Mouse (Mus musculus) hindlimb bud, embryonic 11.5 days (tissue): ENCODE measurements at regions not wholly inside any gene's neighbourhood (a gene's known extent, or its start where the extent isn't known, plus 50 kb on each side); places are given as distances from the start of the nearest gene placed in this dataset.

Source experiments
- DNase-seq: peaks from one replicate; pipeline ENCODE4 v3.0.0-alpha.2; 2012; ENCODE audit warnings: low read depth, low spot score; ENCODE audit errors: extremely low spot score

DNA sequence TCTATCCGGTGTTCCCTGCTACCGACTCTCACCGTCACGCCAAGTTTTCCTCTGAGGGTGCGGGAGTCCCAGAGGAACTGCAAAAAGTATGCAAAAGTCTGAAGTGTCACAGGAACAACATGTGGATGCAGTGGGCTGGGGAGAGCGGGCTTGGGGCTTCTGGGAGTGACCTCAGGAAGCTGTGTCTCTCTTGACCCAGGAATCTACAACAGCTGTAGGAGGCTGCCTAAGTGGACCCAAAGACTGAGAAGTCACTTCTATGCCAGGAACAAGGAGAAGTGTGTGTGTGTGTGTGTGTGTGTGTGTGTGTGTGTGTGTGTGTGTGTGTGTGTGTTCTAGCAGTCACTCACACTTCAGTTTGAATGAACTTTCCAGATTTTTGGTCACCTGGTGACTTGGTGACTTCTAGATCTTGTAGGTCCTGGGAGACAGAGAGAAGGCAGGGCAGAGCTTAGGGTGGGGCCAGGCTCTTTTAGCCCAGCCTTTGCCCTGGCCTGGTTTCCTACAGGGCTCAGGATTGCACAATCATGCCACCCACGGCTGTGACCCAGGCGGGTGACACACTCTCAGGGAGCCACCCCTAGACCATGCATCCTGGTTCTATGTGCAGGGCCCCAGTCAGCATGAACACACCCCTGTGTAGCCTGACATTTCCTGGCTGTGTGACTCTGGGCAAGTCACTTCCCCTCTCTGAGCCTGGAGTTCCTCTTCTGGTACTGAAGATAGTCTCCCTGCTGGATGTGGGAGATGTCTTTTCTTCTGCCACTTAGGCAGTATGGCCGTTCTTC, 70.2 kb upstream of the Tmem189 start:
- no peak for DNase-seq

DNA sequence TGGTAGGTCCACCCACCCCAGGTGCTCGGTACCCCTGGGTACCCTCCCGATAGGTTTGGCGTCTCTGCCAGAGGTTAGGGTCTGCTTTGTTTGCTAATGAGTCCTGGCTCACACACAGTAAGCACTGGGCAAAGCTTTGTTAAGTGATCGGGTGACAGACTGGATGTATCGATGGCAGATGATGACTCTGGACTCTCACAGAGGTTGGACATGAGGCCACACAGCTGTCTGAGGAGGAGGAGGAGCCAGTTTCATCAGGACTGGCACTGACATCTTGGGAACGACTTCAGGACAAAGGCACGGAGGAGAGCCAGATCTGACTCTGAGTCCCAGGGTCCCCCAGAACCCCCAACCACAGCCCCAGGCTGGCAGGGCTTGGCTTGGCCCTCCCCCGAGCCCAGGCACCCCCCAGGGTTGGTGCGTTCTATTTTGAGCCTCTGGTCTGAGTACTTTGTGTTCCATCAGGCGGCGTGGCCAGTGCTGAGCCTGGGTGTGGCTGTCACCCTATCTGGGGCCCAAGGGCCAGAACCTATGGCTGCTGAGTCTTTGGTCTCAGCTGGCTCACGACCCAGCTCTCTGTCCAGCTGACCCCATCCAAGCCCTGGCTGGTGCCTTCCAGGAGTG, 67.6 kb upstream of the Tmem189 start:
- DNase-seq: no peak

DNA sequence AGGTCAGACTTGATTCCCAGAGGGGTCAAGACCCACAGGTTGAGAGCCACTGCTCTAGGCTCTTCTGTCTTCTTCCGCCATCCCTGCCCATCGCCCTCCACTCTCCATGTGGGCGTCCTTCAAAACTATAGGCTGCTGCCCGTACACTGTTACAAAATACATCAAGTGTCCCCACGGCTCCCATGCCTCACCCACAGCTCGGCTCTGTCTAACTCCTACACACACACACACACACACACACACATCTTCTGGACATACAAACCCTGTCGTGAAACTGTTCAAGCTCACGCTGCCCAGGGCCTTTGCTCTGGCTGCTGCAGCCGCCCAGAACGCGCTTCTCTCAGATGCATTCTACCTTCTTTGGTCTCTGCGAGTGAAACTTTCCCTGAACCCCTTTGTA, 67.1 kb upstream of the Tmem189 start:
- no peak for DNase-seq

DNA sequence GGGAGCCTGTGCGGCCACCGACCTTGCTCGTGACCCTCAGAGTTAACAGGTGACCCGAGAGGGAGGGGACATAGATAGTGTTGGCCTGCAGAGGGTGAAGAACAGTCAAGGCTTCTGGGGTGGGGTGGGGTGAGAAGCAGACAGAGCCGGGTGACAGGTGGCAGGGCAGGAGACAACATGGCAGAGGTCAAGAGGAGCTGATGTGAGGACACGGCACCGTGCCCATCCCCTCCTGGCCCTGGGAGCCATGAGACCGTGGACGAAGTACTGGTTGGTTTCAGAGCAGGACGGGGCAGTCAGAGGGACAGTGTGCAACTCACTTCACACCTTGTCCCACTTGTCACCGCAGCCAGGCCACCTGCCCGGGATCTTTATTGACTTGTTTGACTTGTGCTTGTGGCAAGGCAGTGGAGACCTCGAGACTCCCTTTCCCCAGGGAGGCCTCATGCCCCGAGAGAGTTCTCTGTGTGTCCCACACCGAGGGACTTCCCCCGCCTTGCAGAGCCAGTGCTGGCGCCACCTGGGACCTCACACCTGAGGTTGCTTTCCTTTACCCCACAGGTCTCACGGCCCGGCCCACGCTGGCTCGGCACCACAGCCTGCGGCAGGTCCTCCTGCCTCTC, 65.4 kb upstream of the Tmem189 start:
- DNase-seq: no peak

DNA sequence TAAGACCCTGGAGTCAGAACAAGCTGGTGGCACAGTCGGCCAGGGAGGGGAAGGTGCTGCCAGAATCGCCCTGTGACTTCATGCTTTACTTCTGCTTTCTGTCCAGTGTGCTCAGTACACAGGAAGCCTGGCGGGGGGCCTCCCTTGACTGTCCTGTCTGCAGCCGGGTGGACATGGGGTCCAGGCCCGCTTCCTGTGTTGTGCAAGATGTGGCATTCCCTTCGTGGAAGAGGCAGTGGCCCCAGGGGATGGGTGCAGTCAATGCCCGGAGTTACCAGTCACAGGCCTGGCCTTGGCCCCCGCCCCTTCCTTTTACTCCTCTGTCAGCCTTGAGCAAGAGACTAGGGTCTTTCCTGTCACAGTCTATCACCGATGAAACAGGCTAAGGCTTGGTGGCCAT, 64.3 kb upstream of the Tmem189 start:
- DNase-seq: no peak

DNA sequence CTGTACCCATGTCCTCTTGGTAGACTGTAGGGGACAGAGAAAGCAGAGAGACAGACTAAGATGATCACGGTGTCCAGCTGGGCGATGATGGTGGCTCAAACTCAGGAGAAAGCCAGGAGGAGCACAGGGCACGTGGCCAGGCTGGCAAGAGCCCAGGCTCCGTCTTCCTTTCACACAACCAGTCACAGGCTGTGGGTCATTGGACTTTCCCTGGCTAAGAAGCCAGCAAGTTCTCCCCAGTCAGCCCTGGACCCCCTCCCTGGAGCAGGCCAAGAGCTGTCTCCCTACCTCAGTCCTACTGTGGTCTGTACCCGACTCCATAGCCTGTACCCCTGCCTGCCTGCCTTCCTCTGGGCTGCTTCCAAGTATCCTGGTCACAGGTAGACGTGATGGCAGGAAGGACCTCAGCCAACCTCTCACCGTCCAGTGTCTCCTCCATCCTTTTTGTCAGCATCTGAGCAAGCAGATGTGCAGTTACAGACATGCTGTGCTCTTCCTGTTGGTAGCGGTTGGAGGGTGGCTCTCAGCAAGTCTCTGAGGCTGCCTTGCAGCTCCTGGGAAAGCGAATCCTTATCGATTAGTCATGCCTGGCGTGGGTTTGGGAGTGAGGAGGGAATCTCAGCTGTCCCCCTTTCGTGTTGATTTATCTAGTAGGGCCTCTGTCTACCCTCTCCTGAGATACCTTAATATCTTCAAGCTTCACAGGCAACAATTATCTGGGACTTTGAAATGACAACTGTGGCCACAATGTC, 63.4 kb upstream of the Tmem189 start:
- no peak for DNase-seq

DNA sequence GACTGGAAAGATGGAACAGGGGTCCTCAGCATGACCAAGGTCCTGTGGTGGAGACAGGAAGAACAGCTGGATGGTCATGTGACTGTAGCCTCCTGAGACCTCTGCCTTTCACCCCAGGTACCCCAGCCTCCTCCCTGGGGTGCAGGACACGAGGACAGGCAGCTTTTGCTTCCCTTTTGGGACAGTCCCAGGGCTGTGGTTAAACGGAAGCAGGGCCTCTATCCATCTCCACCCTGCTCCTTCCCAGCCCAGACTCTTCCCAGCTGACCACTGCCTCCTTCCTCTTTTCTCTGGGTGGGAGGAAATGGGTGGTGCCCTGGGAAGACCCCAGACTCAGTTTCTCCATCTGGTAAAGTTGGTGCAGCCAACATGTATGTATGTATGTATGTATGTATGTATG, 62.0 kb upstream of the Tmem189 start:
- no peak for DNase-seq

DNA sequence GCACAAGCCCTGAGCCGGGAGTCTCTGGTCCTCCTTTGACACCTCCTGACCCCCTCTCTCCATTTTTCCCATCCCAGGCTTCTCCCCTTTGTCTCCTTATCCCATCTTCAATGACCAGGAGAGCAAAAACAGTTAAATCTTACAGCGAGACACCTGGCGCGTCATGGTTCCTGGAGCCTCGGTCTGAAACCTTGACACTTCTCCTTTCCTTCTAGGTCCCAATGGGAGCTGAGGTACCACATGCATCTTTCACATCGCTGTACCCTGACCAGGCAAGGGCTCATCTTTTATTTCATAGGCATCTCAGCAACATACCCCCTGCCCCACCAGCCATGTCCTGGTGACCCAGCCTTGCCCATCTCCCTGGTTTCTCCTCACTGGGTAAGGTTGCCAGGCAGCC, 58.7 kb upstream of the Tmem189 start:
- no peak for DNase-seq

DNA sequence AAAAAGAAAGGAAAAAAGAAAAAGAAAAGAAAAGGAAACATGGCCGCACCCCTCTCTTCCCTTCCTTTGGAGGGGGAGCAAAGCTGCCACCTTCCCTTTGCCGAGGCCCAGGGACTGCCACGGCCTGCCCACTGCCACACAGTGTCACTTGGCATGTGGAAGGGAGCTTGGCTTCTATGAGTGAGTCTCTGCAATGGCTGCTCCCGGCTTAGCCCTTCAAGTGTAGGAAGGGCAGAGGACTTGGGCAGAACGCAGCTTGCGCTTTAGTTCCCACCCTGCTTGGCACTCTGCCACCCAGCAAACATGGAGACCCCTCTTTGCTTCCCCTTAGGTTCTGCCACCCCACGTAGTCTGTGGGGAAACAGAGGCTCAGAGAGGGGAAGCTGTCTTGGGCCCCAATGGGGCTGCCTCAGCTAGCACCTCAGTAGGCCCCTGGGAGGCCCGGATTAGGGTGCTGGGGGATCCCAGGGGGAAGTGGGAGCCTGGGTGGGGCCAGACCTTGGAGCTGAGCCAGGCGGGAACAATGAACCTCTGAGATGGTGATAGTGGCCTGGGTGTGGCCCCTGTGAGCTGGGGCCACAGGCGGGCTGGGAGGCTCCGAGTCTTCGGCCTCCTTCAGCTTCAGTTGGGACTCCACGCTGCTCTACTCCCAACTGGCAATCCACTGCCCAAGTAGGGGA, 57.7 kb upstream of the Tmem189 start:
- no peak for DNase-seq

DNA sequence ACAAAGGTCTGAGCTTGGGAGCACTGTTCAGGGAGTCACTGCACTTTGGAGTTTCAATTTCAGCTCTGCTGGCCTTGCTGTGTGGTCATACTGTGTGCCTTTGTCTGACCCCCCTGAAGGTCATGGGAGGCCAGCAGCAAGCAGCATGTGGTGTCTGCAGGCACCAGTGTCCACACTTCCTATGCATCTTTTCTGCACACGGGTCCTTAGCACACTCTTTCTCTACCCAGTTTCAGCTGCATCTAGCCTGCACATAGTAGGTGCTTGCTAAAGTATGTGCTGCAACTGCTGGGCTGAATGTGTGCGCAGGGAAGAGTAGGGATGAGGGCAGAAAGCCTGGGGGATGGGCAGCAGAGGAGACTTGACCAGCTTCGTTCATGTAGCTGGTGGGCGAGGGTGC, 56.7 kb upstream of the Tmem189 start:
- DNase-seq: no peak

DNA sequence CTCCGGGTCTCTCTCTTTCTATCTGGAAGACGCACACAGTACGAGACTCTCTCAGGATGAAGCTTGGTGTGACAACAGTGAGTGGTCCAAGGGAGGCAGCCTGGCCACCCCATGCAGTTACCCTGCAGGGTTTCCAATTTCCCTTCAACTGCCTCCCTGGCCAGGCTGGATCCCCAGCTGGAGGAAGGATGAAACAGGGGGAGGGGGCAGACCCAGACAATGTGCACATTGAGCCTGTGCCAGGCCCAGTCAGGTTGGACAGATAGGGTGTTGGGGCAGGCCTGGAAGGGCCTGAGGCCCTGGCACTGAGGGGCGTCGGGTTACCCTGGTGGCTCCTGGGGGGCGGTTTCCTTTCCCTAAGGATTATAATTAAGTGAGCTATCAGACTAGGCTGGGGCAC, 55.8 kb upstream of the Tmem189 start:
- no peak for DNase-seq

DNA sequence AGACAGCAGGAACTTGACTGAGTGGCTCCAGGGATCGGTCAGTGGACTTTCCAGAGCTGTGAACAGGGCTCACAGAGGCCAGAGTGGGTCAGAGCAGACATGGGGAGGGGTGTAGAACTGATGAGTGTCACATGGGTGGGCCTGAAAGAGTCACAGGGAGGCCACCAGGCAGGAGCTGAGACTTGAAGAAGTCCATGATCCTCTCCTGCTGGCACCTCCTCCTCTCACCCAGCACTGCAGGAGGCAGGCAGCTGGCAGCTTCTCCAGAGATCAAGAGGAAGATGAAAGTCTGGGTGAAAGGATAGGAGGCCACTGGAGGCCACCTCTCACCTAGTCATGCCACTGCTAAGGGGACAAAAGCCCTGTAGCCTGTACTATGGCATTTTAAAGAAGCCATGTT, 54.5 kb upstream of the Tmem189 start:
- no peak for DNase-seq

DNA sequence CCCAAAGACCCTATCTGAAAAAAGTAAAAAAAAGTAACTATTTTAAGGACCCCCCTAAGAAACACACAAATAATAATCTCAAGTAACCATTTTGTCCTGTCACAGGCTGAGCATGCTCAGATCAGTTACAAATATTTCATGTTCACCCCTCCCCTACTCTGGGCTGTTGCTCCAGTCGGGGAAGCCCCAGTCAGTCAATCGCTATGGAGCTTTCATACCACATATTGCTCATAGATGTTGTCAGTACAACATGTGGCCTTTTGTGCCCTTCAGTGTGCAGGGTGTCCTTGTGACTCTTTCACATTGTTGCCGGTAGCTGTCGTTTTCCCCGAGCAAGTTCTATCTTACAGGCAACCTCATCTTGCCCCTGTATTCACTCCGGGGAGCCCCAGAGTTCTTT, 52.9 kb upstream of the Tmem189 start:
- DNase-seq: no peak

DNA sequence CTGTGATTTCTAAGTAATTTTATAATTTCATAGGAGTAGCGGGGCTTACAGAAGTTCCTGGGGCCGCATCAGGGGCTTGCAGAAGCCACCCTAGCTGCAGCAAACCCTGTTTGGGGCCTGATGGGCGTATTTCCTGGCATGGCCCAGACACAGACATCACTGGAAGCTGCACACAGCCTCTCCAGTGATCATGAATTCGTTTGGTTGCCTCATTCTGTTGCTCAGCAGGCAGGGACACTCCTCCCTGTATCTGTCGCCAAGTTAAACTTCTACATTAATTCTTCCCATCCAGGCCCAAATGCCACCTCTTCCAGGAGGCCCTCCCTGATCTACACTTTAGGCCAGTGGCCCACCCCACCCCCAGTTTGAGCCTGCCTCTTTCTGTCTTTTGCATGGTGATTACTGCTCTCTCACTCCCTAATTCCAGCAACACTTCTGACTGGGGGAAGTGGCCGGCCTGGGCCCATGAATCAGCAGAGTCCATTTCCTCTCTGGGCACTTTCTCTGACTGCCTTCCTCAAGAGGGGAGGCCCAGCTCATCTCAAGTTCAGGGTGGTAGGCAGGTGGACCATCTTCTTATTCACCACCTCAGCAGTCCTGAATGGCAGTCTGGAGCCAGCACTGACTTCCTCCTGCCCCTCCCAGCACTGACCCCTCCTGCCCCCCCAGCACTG, 51.0 kb upstream of the Tmem189 start:
- DNase-seq: no peak
